Mouse (Mus musculus) limb, embryonic 14.5 days (tissue): ENCODE data around the gene Pef1. TPM values are rescaled to one million over a fixed set of nuclear protein-coding genes. Genes with fewer than 3 reads are reported as not detected.
A peak's percentile ranks its signal among the peaks of the same experiment; 100 is the strongest.

Experiments used
- ATAC-seq: fragments of 200-750 bp; cut with Nextera tagmentation; 2 replicates; pipeline ENCODE4 v1.8.0; 2017; ENCODE audit warnings: low read depth, moderate number of reproducible peaks, moderate TSS enrichment; ENCODE audit not compliant: low FRiP score
- DNase-seq: peaks from one replicate; pipeline ENCODE4 v3.0.0-alpha.2; 2015; ENCODE audit warnings: low spot score
- H3K27ac ChIP-seq: fragments of 300-500 bp; sonication (generic); replicated peaks from 2 replicates; pipeline ENCODE4 v1.5.1; 2014; ENCODE audit warnings: low read depth, mild to moderate bottlenecking, low read length, moderate library complexity, mixed read lengths
- H3K27me3 ChIP-seq: fragments of 300-500 bp; sonication (generic); 2 replicates; pipeline ENCODE4 v1.6.1; 2014; ENCODE audit warnings: low read length, mixed read lengths; ENCODE audit not compliant: control insufficient read depth, insufficient read depth
- H3K36me3 ChIP-seq: fragments of 300-500 bp; sonication (generic); 2 replicates; pipeline ENCODE4 v1.6.1; 2014; ENCODE audit warnings: mild to moderate bottlenecking, low read length, moderate library complexity, mixed read lengths; ENCODE audit not compliant: control insufficient read depth, insufficient read depth
- H3K4me1 ChIP-seq: fragments of 300-500 bp; sonication (generic); 2 replicates; pipeline ENCODE4 v1.6.1; 2014; ENCODE audit warnings: antibody characterized with exemption, low read length, mixed read lengths; ENCODE audit not compliant: control insufficient read depth, insufficient read depth
- H3K4me2 ChIP-seq: fragments of 300-500 bp; sonication (generic); replicated peaks from 2 replicates; pipeline ENCODE4 v1.6.1; 2014; ENCODE audit warnings: low read depth, mild to moderate bottlenecking, low read length, moderate library complexity; ENCODE audit not compliant: severe bottlenecking
- H3K4me3 ChIP-seq: fragments of 300-500 bp; sonication (generic); replicated peaks from 2 replicates; pipeline ENCODE4 v1.5.1; 2014; ENCODE audit warnings: low read length
- H3K9ac ChIP-seq: fragments of 300-500 bp; sonication (generic); 2 replicates; pipeline ENCODE4 v1.6.1; 2014; ENCODE audit warnings: mild to moderate bottlenecking, low read depth, low read length, moderate library complexity; ENCODE audit not compliant: severe bottlenecking
- H3K9me3 ChIP-seq: fragments of 300-500 bp; sonication (generic); 2 replicates; pipeline ENCODE4 v1.6.1; 2016; ENCODE audit warnings: low read length; ENCODE audit not compliant: control insufficient read depth
- POLR2A ChIP-seq: fragments of 200-500 bp; IDR thresholded peaks from 2 replicates; pipeline ENCODE4 v1.8.0; 2012; ENCODE audit warnings: inconsistent platforms, mild to moderate bottlenecking, moderate library complexity, borderline replicate concordance; ENCODE audit not compliant: insufficient read depth, insufficient read length; ENCODE audit errors: extremely low read depth
- WGBS: fragments of 180-500 bp; shearing (Covaris S2); extraction: QIAGEN DNeasy Blood & Tissue Kit; methylation state at CpG from one replicate; pipeline ENCODE4 v1.1.7; 2014; 5-methylcytosine and 5-hydroxymethylcytosine counted together
- polyA plus RNA-seq, 2 experiments: library from polyadenylated mRNA; depleted of rRNA in 1 of 2; stranded (reverse) in 1 of 2; unstranded in 1 of 2; fragments of >200 nt; fragmentation: Nextera tagmentation in 1 of 2; extraction: Ambion mirVana in 1 of 2; gene quantifications; 2 replicates each; pipeline versions ENCODE4 v1.2.1 to v1.2.3; 2012 to 2014

Gene Pef1
- polyA plus RNA-seq (2012; rRNA removed) (55.8 and 71.7 TPM in 2 replicates), polyA plus RNA-seq (2014; fragmentation: Nextera tagmentation; extraction: Ambion mirVana) (74.6 and 75.4 TPM in 2 replicates)

- ATAC-seq (no peak), DNase-seq (no peak)
- no peak within 1 kb of the TSS for H3K4me2 ChIP-seq
- no peaks in the 10 kb centered on the region for H3K27me3 ChIP-seq
- H3K36me3 ChIP-seq, result peaks cover 16% of the 10 kb centered on the region
- no peak within 1 kb of the TSS for H3K9ac ChIP-seq
- no peak within 1 kb of the TSS for H3K4me3 ChIP-seq
- no peak for TF ChIP-seq POLR2A
- 7% methylated on average over 6 of the region's 6 CpGs for WGBS
- H3K27ac ChIP-seq, result no peak within 1 kb of the TSS
- peaks cover 13% of the 10 kb centered on the region; the same call in 1 of the 2 replicates for H3K4me1 ChIP-seq
- H3K9me3 ChIP-seq, result 0 out of 2 replicates have a peak, but pooled peaks cover 3% of the 10 kb centered on the region
Observed at GRCm38 (mm10) chr4:130102111-130102651, at the start of gene Pef1. TSS of gene Pef1 (plus strand) at chr4:130102558.

GRCm38 (mm10) chr4:130053111-130053510 lies 49.2 kb upstream of the Pef1 start:
- DNase-seq, result no peak
- no peak overlapping the region for H3K4me2 ChIP-seq
- H3K9ac ChIP-seq, result no peak overlapping the region
- no peaks in the 10 kb centered on the region for H3K27me3 ChIP-seq
- no peaks in the 10 kb centered on the region for H3K9me3 ChIP-seq
- WGBS, result 87% methylated on average over 9 of the region's 9 CpGs
- H3K4me3 ChIP-seq, result no peak overlapping the region
- no peak overlapping the region for H3K27ac ChIP-seq
- TF ChIP-seq POLR2A, result no peak
- no peak for ATAC-seq
- H3K36me3 ChIP-seq, result peaks cover 59% of the 10 kb centered on the region
- H3K4me1 ChIP-seq, result peaks cover 51% of the 10 kb centered on the region

GRCm38 (mm10) chr4:130054727-130055126 lies 47.6 kb upstream of the Pef1 start:
- Histone ChIP-seq H3K9ac (peak overlapping the region; percentile 21; the same call in 1 of the 2 replicates), H3K36me3 (peaks cover 75% of the 10 kb centered on the region), H3K27ac (peak overlapping the region; percentile 76), H3K4me3 (no peak overlapping the region), H3K27me3 (no peaks in the 10 kb centered on the region), H3K9me3 (no peaks in the 10 kb centered on the region), H3K4me1 (peaks cover 35% of the 10 kb centered on the region), H3K4me2 (no peak overlapping the region)
- ATAC-seq (no peak), DNase-seq (no peak)
- WGBS, result 57% methylated on average over 1 of the region's 1 CpGs
- TF ChIP-seq POLR2A, result no peak

GRCm38 (mm10) chr4:130055160-130056010 lies 47.0 kb upstream of the Pef1 start:
- no peak for TF ChIP-seq POLR2A
- Histone ChIP-seq H3K27me3 (no peaks in the 10 kb centered on the region), H3K4me2 (no peak overlapping the region), H3K4me3 (no peak overlapping the region), H3K4me1 (peaks cover 28% of the 10 kb centered on the region), H3K36me3 (peaks cover 82% of the 10 kb centered on the region), H3K9ac (peak overlapping the region; percentile 21; the same call in 1 of the 2 replicates), H3K27ac (peak overlapping the region; percentile 76), H3K9me3 (no peaks in the 10 kb centered on the region)
- WGBS, result 73% methylated on average over 13 of the region's 14 CpGs
- ATAC-seq (0 out of 2 replicates have a peak, but pooled peaks have one; percentile 21), DNase-seq (no peak)

- Histone ChIP-seq H3K36me3 (peaks cover 86% of the 10 kb centered on the region), H3K9ac (0 out of 2 replicates have a peak overlapping the region, but pooled peaks have one; percentile 21), H3K27ac (peak overlapping the region; percentile 76), H3K4me1 (peaks cover 23% of the 10 kb centered on the region), H3K4me3 (no peak overlapping the region), H3K4me2 (no peak overlapping the region), H3K9me3 (no peaks in the 10 kb centered on the region), H3K27me3 (no peaks in the 10 kb centered on the region)
- 39% methylated on average over 3 of the region's 3 CpGs for WGBS
- ATAC-seq (peak; percentile 67), DNase-seq (no peak)
- no peak for TF ChIP-seq POLR2A
Observed at GRCm38 (mm10) chr4:130056011-130056322, 46.4 kb upstream of the Pef1 start.
